ENCODE assay signal across 33 mouse cellular contexts in the genomic region with DNA sequence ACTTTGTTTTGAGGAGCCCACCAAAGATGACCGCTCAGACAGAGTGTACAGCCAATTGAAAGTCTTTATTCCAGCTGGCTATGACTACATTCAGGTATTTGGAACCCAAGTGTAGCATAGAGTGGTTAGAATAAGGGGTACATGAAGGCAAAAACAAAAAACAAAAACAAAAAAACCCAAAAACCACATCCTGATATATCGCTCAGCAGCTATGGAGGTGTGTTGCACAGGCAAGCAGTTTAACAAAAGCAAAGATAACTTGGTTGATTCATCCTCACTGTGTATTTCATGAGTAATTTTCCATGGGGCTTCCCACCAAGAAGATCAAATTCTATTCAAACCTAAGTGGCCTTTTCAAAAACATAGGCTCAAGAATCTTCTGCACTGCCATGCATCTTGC. TPM values are rescaled to one million over a fixed set of nuclear protein-coding genes. Genes with fewer than 3 reads are reported as not detected.
DNase-seq lines count a peak whose midpoint lies in the region; TF ChIP-seq lines count a peak whose summit lies in the region.
"Had no signal": no experiment of that assay in that cellular context is flagged by ENCODE, and none has a peak within 500 bp of the region (broad histone marks: within the 10 kb centered on the region; RNA-seq: fewer than 3 reads in every experiment).

No protein-coding gene starts in this region.

- DNase-seq in thymus, postnatal 0 days (ENCODE audit: low spot score) = peak; percentile 80
- DNase-seq in thymus, adult 2 months = no peak
- peak; percentile 75 for DNase-seq in induced T-regulatory cell, adult 2 months (ENCODE audit: low read depth)
- no peak for DNase-seq in left cerebral cortex, postnatal 25 days (ENCODE audit: low spot score in 2 of 2)
- no peak for DNase-seq in right cerebral cortex, postnatal 10 days (ENCODE audit: low spot score in 2 of 2)
- DNase-seq: adrenal gland, postnatal 10 days; adrenal gland, postnatal 36 days; cerebellum, adult 11 months; cerebellum, adult 2 months; cerebellum, postnatal 36 days; embryo, embryonic 11 days; gastrocnemius, postnatal 10 days; gastrocnemius, postnatal 36 days had no signal

- peaks cover 18% of the 10 kb centered on the region for H3K4me1 ChIP-seq in thymus, adult 2 months (replicated peaks; ENCODE audit: control insufficient read depth, insufficient read depth, low read length)
- no peaks in the 10 kb centered on the region for H3K4me1 ChIP-seq in small intestine, adult 2 months (ENCODE audit: control insufficient read depth, insufficient read depth, insufficient read length, low read length)
- H3K4me1 ChIP-seq: embryonic facial prominence, embryonic 10.5 days; embryonic facial prominence, embryonic 13.5 days; forebrain, embryonic 12.5 days; forebrain, embryonic 15.5 days; hindbrain, embryonic 12.5 days; hindbrain, embryonic 15.5 days had no signal

- H3K36me3 ChIP-seq in thymus, adult 2 months (ENCODE audit: control insufficient read depth, insufficient read depth, low read length) = no peaks in the 10 kb centered on the region
- H3K36me3 ChIP-seq in small intestine, adult 2 months (ENCODE audit: control insufficient read depth, insufficient read depth, low read length) = no peaks in the 10 kb centered on the region
- H3K36me3 ChIP-seq: embryonic facial prominence, embryonic 10.5 days; embryonic facial prominence, embryonic 13.5 days; forebrain, embryonic 12.5 days; forebrain, embryonic 15.5 days; hindbrain, embryonic 12.5 days; hindbrain, embryonic 15.5 days had no signal

- no peak for TF ChIP-seq POLR2A in thymus, adult 2 months (IDR thresholded peaks at IDR 0.05; ENCODE audit: control insufficient read depth, extremely low read depth, insufficient read depth, low read length, poor library complexity)
- TF ChIP-seq POLR2A in small intestine, adult 2 months (IDR thresholded peaks at IDR 0.05; ENCODE audit: low read depth, low read length) = no peak

- intact Hi-C loops in left cerebral cortex, postnatal 25 days (cut with DNase I) = no loop called here

- H3K27ac ChIP-seq in thymus, adult 2 months (ENCODE audit: control insufficient read depth, insufficient read depth, low read length) = no peak overlapping the region; the same call in 1 of the 2 replicates
- H3K27ac ChIP-seq in small intestine, adult 2 months (ENCODE audit: insufficient read depth, low read depth, low read length) = peak overlapping the region; percentile 53; the same call in 1 of the 2 replicates
- H3K27ac ChIP-seq: embryonic facial prominence, embryonic 10.5 days; embryonic facial prominence, embryonic 13.5 days; forebrain, embryonic 12.5 days; forebrain, embryonic 15.5 days; hindbrain, embryonic 12.5 days; hindbrain, embryonic 15.5 days had no signal

- TF ChIP-seq CTCF in thymus, adult 2 months (IDR thresholded peaks at IDR 0.05; ENCODE audit: borderline replicate concordance, control insufficient read depth, extremely low read depth, insufficient read depth, low read length, poor library complexity) = no peak
- TF ChIP-seq CTCF in small intestine, adult 2 months (IDR thresholded peaks at IDR 0.05; ENCODE audit: extremely low read depth, insufficient read length, insufficient replicate concordance, low read depth, low read length) = no peak

- WGBS in thymus, adult 2 months = 47% methylated on average over 2 of the region's 2 CpGs
- WGBS in small intestine, adult 2 months = 90% methylated on average over 2 of the region's 2 CpGs

- no peak overlapping the region for H3K4me3 ChIP-seq in thymus, adult 2 months (ENCODE audit: control insufficient read depth, insufficient read depth, low read length)
- no peak overlapping the region for H3K4me3 ChIP-seq in small intestine, adult 2 months (ENCODE audit: low read depth, low read length)
- H3K4me3 ChIP-seq: embryonic facial prominence, embryonic 10.5 days; embryonic facial prominence, embryonic 13.5 days; erythroblast, embryonic 14.5 days; forebrain, embryonic 12.5 days; forebrain, embryonic 15.5 days; hindbrain, embryonic 12.5 days; hindbrain, embryonic 15.5 days had no signal

- H3K27me3 ChIP-seq in thymus, adult 2 months (ENCODE audit: control insufficient read depth, insufficient read depth, low read length) = no peaks in the 10 kb centered on the region
- no peaks in the 10 kb centered on the region for H3K27me3 ChIP-seq in small intestine, adult 2 months (ENCODE audit: control insufficient read depth, insufficient read depth, low read length)
- H3K27me3 ChIP-seq: embryonic facial prominence, embryonic 13.5 days; forebrain, embryonic 12.5 days; forebrain, embryonic 15.5 days; hindbrain, embryonic 12.5 days; hindbrain, embryonic 15.5 days had no signal

RNA-seq across cellular contexts. Expression of gene Olfr530, which starts 0.8 kb away (rescaled TPM):
- 0.21 TPM in 1 of 2 replicates, not detected in the other for polyA plus RNA-seq in thymus, postnatal 0 days (2015; fragmentation: Nextera tagmentation; extraction: Ambion mirVana)
- polyA plus RNA-seq in thymus, adult 2 months (2012; rRNA removed) = 0.39 and 0.43 TPM in 2 replicates
- not detected in 2 replicates for polyA plus RNA-seq in small intestine, adult 2 months (2012; rRNA removed)
- total RNA-seq in left cerebral cortex, postnatal 25 days (2021) = not detected
- total RNA-seq: adrenal gland, adult 18-20 months; adrenal gland, postnatal 10 days; adrenal gland, postnatal 36 days; ES-E14; gastrocnemius, adult 18-20 months; gastrocnemius, postnatal 10 days; gastrocnemius, postnatal 36 days; granulocyte monocyte progenitor cell, adult 5-6 weeks; heart, adult 8-10 months; heart, postnatal 25 days; hematopoietic stem cell, adult 5-6 weeks had no signal
- polyA plus RNA-seq: cerebellum, adult 2 months; cortical plate, adult 2 months; embryonic facial prominence, embryonic 10.5 days; embryonic facial prominence, embryonic 13.5 days; erythroblast, embryonic 14.5 days; forebrain, embryonic 12.5 days; forebrain, embryonic 15.5 days; heart, embryonic 11.5 days; heart, embryonic 14.5 days; heart, postnatal 0 days; hindbrain, embryonic 12.5 days; hindbrain, embryonic 15.5 days; intestine, embryonic 16.5 days had no signal

RNA-seq across cellular contexts. Expression of gene Olfr60, which starts 15.4 kb away (rescaled TPM):
- not detected in 2 replicates for polyA plus RNA-seq in thymus, postnatal 0 days (2015; fragmentation: Nextera tagmentation; extraction: Ambion mirVana)
- 0.38 and 0.75 TPM in 2 replicates for polyA plus RNA-seq in thymus, adult 2 months (2012; rRNA removed)
- polyA plus RNA-seq in small intestine, adult 2 months (2012; rRNA removed) = 0.36 and 1.6 TPM in 2 replicates
- total RNA-seq in left cerebral cortex, postnatal 25 days (2021) = not detected
- total RNA-seq: adrenal gland, adult 18-20 months; adrenal gland, postnatal 10 days; adrenal gland, postnatal 36 days; ES-E14; gastrocnemius, adult 18-20 months; gastrocnemius, postnatal 10 days; gastrocnemius, postnatal 36 days; granulocyte monocyte progenitor cell, adult 5-6 weeks; heart, adult 8-10 months; heart, postnatal 25 days; hematopoietic stem cell, adult 5-6 weeks had no signal
- polyA plus RNA-seq: cerebellum, adult 2 months; cortical plate, adult 2 months; embryonic facial prominence, embryonic 10.5 days; embryonic facial prominence, embryonic 13.5 days; erythroblast, embryonic 14.5 days; forebrain, embryonic 12.5 days; forebrain, embryonic 15.5 days; heart, embryonic 11.5 days; heart, embryonic 14.5 days; heart, postnatal 0 days; hindbrain, embryonic 12.5 days; hindbrain, embryonic 15.5 days; intestine, embryonic 16.5 days had no signal

RNA-seq across cellular contexts. Expression of gene Olfr531, which starts 25.8 kb away (rescaled TPM):
- polyA plus RNA-seq in thymus, postnatal 0 days (2015; fragmentation: Nextera tagmentation; extraction: Ambion mirVana) = 0.05 and 0.08 TPM in 2 replicates
- 0.06 TPM in 1 of 2 replicates, not detected in the other for polyA plus RNA-seq in thymus, adult 2 months (2012; rRNA removed)
- 0.04 TPM in 1 of 2 replicates, not detected in the other for polyA plus RNA-seq in small intestine, adult 2 months (2012; rRNA removed)
- total RNA-seq in left cerebral cortex, postnatal 25 days (2021) = not detected
- total RNA-seq: adrenal gland, adult 18-20 months; adrenal gland, postnatal 10 days; adrenal gland, postnatal 36 days; ES-E14; gastrocnemius, adult 18-20 months; gastrocnemius, postnatal 10 days; gastrocnemius, postnatal 36 days; granulocyte monocyte progenitor cell, adult 5-6 weeks; heart, adult 8-10 months; heart, postnatal 25 days; hematopoietic stem cell, adult 5-6 weeks had no signal
- polyA plus RNA-seq: cerebellum, adult 2 months; cortical plate, adult 2 months; embryonic facial prominence, embryonic 10.5 days; embryonic facial prominence, embryonic 13.5 days; erythroblast, embryonic 14.5 days; forebrain, embryonic 12.5 days; forebrain, embryonic 15.5 days; heart, embryonic 11.5 days; heart, embryonic 14.5 days; heart, postnatal 0 days; hindbrain, embryonic 12.5 days; hindbrain, embryonic 15.5 days; intestine, embryonic 16.5 days had no signal

RNA-seq across cellular contexts. Expression of gene Olfr527, which starts 43.1 kb away (rescaled TPM):
- polyA plus RNA-seq in thymus, postnatal 0 days (2015; fragmentation: Nextera tagmentation; extraction: Ambion mirVana) = 0.06 TPM in 1 of 2 replicates, not detected in the other
- 0.18 TPM in 1 of 2 replicates, not detected in the other for polyA plus RNA-seq in thymus, adult 2 months (2012; rRNA removed)
- polyA plus RNA-seq in small intestine, adult 2 months (2012; rRNA removed) = not detected in 2 replicates
- not detected for total RNA-seq in left cerebral cortex, postnatal 25 days (2021)
- total RNA-seq: adrenal gland, adult 18-20 months; adrenal gland, postnatal 10 days; adrenal gland, postnatal 36 days; ES-E14; gastrocnemius, adult 18-20 months; gastrocnemius, postnatal 10 days; gastrocnemius, postnatal 36 days; granulocyte monocyte progenitor cell, adult 5-6 weeks; heart, adult 8-10 months; heart, postnatal 25 days; hematopoietic stem cell, adult 5-6 weeks had no signal
- polyA plus RNA-seq: cerebellum, adult 2 months; cortical plate, adult 2 months; embryonic facial prominence, embryonic 10.5 days; embryonic facial prominence, embryonic 13.5 days; erythroblast, embryonic 14.5 days; forebrain, embryonic 12.5 days; forebrain, embryonic 15.5 days; heart, embryonic 11.5 days; heart, embryonic 14.5 days; heart, postnatal 0 days; hindbrain, embryonic 12.5 days; hindbrain, embryonic 15.5 days; intestine, embryonic 16.5 days had no signal

RNA-seq across cellular contexts. Expression of gene Olfr532, which starts 44.5 kb away (rescaled TPM):
- polyA plus RNA-seq in thymus, postnatal 0 days (2015; fragmentation: Nextera tagmentation; extraction: Ambion mirVana) = not detected in 2 replicates
- not detected in 2 replicates for polyA plus RNA-seq in thymus, adult 2 months (2012; rRNA removed)
- not detected in 2 replicates for polyA plus RNA-seq in small intestine, adult 2 months (2012; rRNA removed)
- total RNA-seq in left cerebral cortex, postnatal 25 days (2021) = not detected
- total RNA-seq: adrenal gland, adult 18-20 months; adrenal gland, postnatal 10 days; adrenal gland, postnatal 36 days; ES-E14; gastrocnemius, adult 18-20 months; gastrocnemius, postnatal 10 days; gastrocnemius, postnatal 36 days; granulocyte monocyte progenitor cell, adult 5-6 weeks; heart, adult 8-10 months; heart, postnatal 25 days; hematopoietic stem cell, adult 5-6 weeks had no signal
- polyA plus RNA-seq: cerebellum, adult 2 months; cortical plate, adult 2 months; embryonic facial prominence, embryonic 10.5 days; embryonic facial prominence, embryonic 13.5 days; erythroblast, embryonic 14.5 days; forebrain, embryonic 12.5 days; forebrain, embryonic 15.5 days; heart, embryonic 11.5 days; heart, embryonic 14.5 days; heart, postnatal 0 days; hindbrain, embryonic 12.5 days; hindbrain, embryonic 15.5 days; intestine, embryonic 16.5 days had no signal

Comparison
In these comparisons a context has a peak if more than half of its experiments do, and no peak if none do; other contexts are left out.
1. DNase-seq: peak in thymus, postnatal 0 days (single experiment) and induced T-regulatory cell, adult 2 months (single experiment); none in thymus, adult 2 months (single experiment), left cerebral cortex, postnatal 25 days (0 of 2) and right cerebral cortex, postnatal 10 days (0 of 2).